Mouse (Mus musculus) olfactory bulb, adult 2 months (tissue): ENCODE results near the gene Mfsd12.

Experiments used
- CTCF ChIP-seq: fragments of 200-500 bp; IDR thresholded peaks from 2 replicates; pipeline ENCODE4 v1.5.1; 2012; ENCODE audit warnings: low read depth, mild to moderate bottlenecking, low read length, moderate library complexity; ENCODE audit not compliant: insufficient read depth
- POLR2A ChIP-seq: fragments of 200-500 bp; IDR thresholded peaks from 2 replicates; pipeline ENCODE4 v1.6.1; 2012; ENCODE audit warnings: mild to moderate bottlenecking, low read depth, low read length, moderate library complexity; ENCODE audit not compliant: insufficient read depth

- no peak for TF ChIP-seq CTCF
- no peak for TF ChIP-seq POLR2A
Observed at GRCm38 (mm10) chr10:81322444-81322843, 34.8 kb upstream of the Mfsd12 start.
